Comparison of ENCODE assay signal across 7 mouse cellular contexts in the genomic region with DNA sequence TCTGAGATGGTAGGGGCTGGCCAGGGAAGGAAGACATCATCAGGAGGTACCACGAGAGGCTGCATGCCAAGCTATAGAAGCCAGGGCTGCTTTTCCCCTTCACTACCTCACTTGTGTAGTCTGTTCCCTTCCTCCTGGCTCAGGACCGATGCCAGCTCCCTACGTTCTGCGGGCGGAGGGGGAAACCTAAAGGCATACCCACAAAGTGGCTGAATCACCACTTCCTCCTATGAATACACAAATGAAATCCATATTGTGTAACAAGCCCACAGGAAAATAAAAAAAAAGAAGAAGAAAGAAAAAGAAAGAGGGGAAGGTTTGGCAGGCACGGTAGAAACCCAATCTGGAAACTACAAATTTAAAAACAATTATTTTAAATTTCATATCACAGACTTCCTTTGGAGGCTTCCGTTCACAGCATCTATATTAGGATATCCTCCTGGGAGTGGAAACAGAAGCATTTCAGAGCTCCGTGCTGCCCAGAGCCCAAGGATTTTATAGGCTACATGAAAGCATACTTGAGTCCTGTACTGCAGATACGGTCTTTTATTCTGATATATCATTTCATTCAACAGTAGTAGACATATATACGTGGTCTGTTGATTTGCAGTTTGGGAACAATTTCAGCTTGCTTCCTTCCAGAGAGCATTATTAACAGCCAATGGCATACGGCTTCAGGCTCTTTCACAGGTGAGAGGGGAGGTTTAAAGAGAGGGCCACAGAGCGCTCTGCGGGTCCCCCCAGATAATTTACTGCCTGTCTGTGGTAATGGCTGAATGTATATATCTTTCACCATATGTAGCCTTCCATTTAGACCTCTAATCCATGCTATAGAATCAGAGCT.
A peak's percentile ranks its signal among the peaks of the same experiment; 100 is the strongest.
DNase-seq lines count a peak whose midpoint lies in the region; ATAC-seq and TF ChIP-seq lines count a peak whose summit lies in the region.

No protein-coding gene starts in this region.

- no peaks in the 10 kb centered on the region for H3K9me3 ChIP-seq in kidney, postnatal 0 days (replicated peaks; ENCODE audit: low read length)
- no peaks in the 10 kb centered on the region for H3K9me3 ChIP-seq in lung, embryonic 16.5 days (ENCODE audit: control insufficient read depth, low read length)
- no peaks in the 10 kb centered on the region for H3K9me3 ChIP-seq in intestine, postnatal 0 days (ENCODE audit: control insufficient read depth)

- H3K4me3 ChIP-seq in kidney, postnatal 0 days (replicated peaks; ENCODE audit: low read depth, low read length), result no peak overlapping the region
- H3K4me3 ChIP-seq in lung, embryonic 16.5 days (ENCODE audit: low read length), result no peak overlapping the region
- H3K4me3 ChIP-seq in intestine, postnatal 0 days (ENCODE audit: low read depth, low read length), result no peak overlapping the region

- DNase-seq in 416B (ENCODE audit: low read depth), result peak; percentile 79
- peak; percentile 26 for DNase-seq in NIH3T3 (ENCODE audit: low read depth)
- DNase-seq in kidney, postnatal 0 days (ENCODE audit: low spot score), result peak; percentile 50
- no peak for DNase-seq in spleen, postnatal 4 days (ENCODE audit: low spot score in 2 of 2)

- H3K27me3 ChIP-seq in kidney, postnatal 0 days (ENCODE audit: insufficient read depth, low read length), result no peaks in the 10 kb centered on the region
- no peaks in the 10 kb centered on the region for H3K27me3 ChIP-seq in lung, embryonic 16.5 days (ENCODE audit: control insufficient read depth, insufficient read depth, low read depth, low read length)
- no peaks in the 10 kb centered on the region for H3K27me3 ChIP-seq in intestine, postnatal 0 days (replicated peaks; ENCODE audit: control insufficient read depth, insufficient read depth, low read length)

- TF ChIP-seq CTCF in kidney, postnatal 0 days (IDR thresholded peaks at IDR 0.05; ENCODE audit: low read depth), result no peak
- TF ChIP-seq CTCF in intestine, postnatal 0 days (IDR thresholded peaks at IDR 0.05; ENCODE audit: low read depth), result no peak

- H3K27ac ChIP-seq in kidney, postnatal 0 days, result no peak overlapping the region
- peak overlapping the region; percentile 60; the same call in 1 of the 2 replicates for H3K27ac ChIP-seq in lung, embryonic 16.5 days (ENCODE audit: low read length)
- no peak overlapping the region for H3K27ac ChIP-seq in intestine, postnatal 0 days (ENCODE audit: low read depth, low read length)

- no peaks in the 10 kb centered on the region for H3K4me1 ChIP-seq in kidney, postnatal 0 days (replicated peaks; ENCODE audit: insufficient read depth, low read length)
- no peaks in the 10 kb centered on the region for H3K4me1 ChIP-seq in lung, embryonic 16.5 days (replicated peaks; ENCODE audit: control insufficient read depth, insufficient read depth, low read length)
- H3K4me1 ChIP-seq in intestine, postnatal 0 days (replicated peaks; ENCODE audit: control insufficient read depth, insufficient read depth, low read length), result no peaks in the 10 kb centered on the region

- H3K9ac ChIP-seq in kidney, postnatal 0 days (ENCODE audit: low read depth, low read length), result no peak overlapping the region
- no peak overlapping the region for H3K9ac ChIP-seq in lung, embryonic 16.5 days (ENCODE audit: low read length)
- no peak overlapping the region for H3K9ac ChIP-seq in intestine, postnatal 0 days (ENCODE audit: low read depth, low read length)

- no peak for ATAC-seq in kidney, postnatal 0 days (replicated peaks; ENCODE audit: low FRiP score, low read depth)
- ATAC-seq in lung, embryonic 16.5 days (ENCODE audit: low read depth), result peak; percentile 74
- ATAC-seq in erythroblast, adult 5-6 weeks (replicated peaks; ENCODE audit: low FRiP score, poor library complexity, severe bottlenecking), result no peak
- no peak for ATAC-seq in intestine, postnatal 0 days

- H3K36me3 ChIP-seq in kidney, postnatal 0 days (ENCODE audit: insufficient read depth, low read length), result no peaks in the 10 kb centered on the region
- no peaks in the 10 kb centered on the region for H3K36me3 ChIP-seq in lung, embryonic 16.5 days (ENCODE audit: control insufficient read depth, insufficient read depth, low read length)
- no peaks in the 10 kb centered on the region for H3K36me3 ChIP-seq in intestine, postnatal 0 days (ENCODE audit: control insufficient read depth, insufficient read depth)

- 42% methylated on average over 13 of the region's 13 CpGs for WGBS in kidney, postnatal 0 days
- WGBS in lung, embryonic 16.5 days, result 65% methylated on average over 13 of the region's 13 CpGs
- WGBS in intestine, postnatal 0 days, result 74% methylated on average over 13 of the region's 13 CpGs

- H3K4me2 ChIP-seq in kidney, postnatal 0 days (ENCODE audit: low read length), result 0 out of 2 replicates have a peak overlapping the region, but pooled peaks have one; percentile 12
- no peak overlapping the region; the same call in 1 of the 2 replicates for H3K4me2 ChIP-seq in lung, embryonic 16.5 days (ENCODE audit: low read depth, low read length)
- no peak overlapping the region for H3K4me2 ChIP-seq in intestine, postnatal 0 days (replicated peaks; ENCODE audit: low read depth)

Comparison
In these comparisons a context has a peak if more than half of its experiments do, and no peak if none do; other contexts are left out.
1. DNase-seq: peak in 416B (single experiment), NIH3T3 (single experiment) and kidney, postnatal 0 days (single experiment); none in spleen, postnatal 4 days (0 of 2).